Mouse (Mus musculus): Measurements from ENCODE around the gene Gmds.

The Gmds gene

DNA sequence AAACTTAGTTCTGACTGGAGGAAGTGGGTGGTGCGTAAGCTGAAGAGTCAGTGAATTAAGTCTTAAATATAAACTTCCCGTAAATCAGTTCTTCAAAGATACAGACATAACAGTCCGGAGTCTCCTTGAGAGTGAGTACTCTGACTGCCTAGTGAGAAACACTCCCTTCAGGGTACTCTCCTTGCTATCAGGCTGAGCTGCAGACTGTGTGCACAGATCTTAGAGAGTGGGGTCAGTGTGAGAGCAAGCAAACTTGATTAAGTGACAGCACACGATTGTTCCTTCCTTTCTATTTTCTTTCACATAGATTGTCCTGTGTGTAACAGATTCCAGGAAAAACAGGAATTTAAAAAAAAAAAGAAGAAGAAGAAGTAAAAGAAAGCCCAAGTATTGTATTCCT is 382.4 kb downstream of the Gmds start:
- DNase-seq (ENCODE audit: low spot score): no peak

DNA sequence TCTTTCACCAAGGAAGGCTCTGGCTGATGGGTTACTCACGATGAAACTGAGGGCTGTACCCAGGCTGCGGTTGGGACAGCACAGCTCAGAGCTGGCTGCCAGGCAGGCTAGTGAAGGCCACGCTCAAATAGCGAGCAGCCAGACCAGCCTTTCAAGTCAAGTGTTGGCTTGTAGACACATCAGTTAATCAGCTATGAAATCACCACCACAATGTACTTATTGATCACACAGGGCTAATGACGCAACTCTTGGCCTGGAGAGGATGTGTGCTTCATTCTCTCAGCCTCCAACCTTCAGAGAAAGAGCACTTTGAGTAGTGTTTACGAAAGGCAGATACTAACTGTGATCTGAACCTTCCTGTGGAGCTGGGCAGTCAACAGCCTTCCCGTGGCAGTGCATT is 383.4 kb downstream of the Gmds start:
- no peak for DNase-seq (ENCODE audit: low spot score)

DNA sequence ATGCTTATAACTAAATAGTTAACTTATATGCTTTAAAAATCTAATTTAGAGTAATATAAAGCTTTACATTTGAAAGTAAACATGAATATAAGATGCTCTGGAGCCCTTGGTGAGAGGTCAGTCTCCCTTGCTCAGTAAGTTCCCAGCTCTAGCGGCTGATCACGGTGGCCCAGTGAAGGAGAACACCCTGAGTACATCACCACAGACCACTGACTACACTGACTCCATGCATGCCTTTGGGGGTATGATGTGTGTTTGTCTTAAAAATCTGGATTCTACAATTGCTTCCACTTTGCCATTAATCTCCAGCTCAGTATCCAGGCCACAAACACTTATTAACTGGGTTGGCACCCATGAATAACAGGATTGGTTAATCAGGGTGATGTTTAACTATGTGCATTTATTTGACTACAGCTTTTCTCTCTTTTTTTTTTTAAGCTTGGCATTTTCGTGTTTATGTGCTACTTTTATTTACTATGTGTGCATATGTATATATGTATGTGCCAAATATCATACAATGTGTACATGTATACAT is 393.8 kb downstream of the Gmds start:
- DNase-seq (ENCODE audit: low spot score): no peak

- DNase-seq (ENCODE audit: low spot score): peak; percentile 58
Observed at GRCm38 (mm10) chr13:31943482-31944275, 394.9 kb downstream of the Gmds start.

- no peak for DNase-seq (ENCODE audit: low spot score)
Observed at GRCm38 (mm10) chr13:31929299-31929698, 409.2 kb downstream of the Gmds start.

DNA sequence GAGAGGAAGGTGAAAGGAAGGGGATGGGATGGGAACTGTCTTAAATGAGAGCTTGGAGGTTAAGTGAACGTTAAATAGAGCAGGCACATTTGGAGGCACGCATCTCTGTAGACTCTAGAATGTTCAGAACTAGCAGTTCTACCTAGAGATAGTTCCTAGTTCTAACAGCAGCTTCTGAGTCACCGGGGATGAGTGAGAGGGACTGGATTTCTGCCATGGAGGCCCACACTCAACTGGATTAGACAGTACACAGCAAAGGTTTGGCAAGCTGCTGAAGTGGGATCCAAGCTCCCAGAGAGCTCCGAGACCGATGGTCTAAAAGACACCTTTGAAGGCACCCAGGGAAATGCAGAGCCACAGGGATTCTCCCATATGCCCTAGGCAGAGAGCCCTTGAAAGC is 411.9 kb downstream of the Gmds start:
- DNase-seq (ENCODE audit: low spot score): no peak

- DNase-seq (ENCODE audit: low spot score): no peak
Observed at GRCm38 (mm10) chr13:31924506-31924905, 414.0 kb downstream of the Gmds start.

GRCm38 (mm10) chr13:31919716-31920115 is 418.8 kb downstream of the Gmds start:
- no peak for DNase-seq (ENCODE audit: low spot score)

DNA sequence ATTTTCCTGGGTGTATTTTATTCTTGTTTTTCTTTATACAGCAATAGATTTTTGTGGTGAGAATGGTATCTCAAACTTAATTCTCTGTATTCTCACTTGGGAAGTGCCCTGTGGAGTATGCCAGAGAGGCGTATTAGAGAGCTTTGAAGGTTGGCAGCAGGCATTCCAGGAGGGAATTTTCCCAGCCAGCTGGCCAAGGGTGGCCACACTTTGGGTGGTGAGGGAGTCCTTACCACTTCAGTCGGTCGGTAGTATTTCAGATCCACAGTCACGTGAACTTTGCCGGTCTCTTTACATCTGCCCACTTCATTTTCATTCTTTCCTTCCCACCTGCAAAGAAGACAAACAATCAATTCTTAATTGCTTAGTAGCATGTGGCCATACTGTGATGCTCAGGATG is 421.2 kb downstream of the Gmds start:
- DNase-seq (ENCODE audit: low spot score): no peak

DNA sequence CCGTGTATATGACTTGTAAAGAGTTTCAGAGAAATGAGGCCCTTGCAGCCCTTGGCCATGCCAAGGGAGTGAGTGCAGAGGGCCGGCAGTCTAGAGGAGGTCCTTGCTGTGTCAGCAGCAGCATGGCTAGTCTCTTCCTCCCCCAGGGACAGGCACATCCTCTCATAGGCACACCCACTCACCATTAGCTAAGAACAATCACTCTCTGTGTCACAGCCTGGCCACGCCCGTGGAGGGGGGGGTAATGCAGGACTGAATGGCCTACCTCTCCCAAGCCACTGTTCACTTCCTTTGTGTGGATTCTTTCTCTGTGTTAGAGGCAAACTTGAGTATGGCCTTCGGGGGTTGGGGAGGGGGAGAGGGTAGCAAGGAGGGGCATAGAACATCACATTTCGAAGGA is 422.8 kb downstream of the Gmds start:
- DNase-seq (ENCODE audit: low spot score): no peak

DNA sequence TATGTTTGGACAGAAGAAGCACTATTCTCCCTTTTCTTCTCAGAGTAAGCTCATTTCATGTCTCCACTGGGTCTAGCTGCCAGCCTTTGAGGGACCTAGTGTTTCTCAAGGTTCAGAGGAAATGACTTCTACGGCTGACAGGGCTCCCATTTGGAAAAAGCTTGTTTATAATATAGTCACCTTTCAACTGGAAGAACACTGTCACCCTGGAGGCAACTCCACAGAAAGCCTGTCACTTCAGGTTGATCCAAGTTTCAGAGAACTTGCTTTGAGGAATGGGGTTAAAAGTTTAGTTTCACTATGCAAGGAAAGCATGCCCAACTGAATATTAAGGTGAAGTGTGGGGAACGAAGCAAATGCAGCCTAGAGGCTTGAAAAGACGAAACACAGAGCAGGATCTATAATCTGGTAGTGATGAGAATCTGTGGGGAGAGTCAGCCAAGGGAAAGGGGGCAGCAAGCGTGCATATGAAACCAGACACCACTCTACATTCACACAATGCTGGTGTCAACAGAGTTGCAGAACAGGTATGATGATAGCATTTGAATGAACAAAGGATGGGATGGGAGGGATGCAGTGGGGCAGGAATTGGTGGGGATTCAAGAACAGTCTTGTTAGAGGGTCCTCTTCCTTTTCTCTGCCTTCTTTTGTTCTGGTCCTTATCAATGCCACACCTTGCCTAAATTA is 423.5 kb downstream of the Gmds start:
- no peak for DNase-seq (ENCODE audit: low spot score)

DNA sequence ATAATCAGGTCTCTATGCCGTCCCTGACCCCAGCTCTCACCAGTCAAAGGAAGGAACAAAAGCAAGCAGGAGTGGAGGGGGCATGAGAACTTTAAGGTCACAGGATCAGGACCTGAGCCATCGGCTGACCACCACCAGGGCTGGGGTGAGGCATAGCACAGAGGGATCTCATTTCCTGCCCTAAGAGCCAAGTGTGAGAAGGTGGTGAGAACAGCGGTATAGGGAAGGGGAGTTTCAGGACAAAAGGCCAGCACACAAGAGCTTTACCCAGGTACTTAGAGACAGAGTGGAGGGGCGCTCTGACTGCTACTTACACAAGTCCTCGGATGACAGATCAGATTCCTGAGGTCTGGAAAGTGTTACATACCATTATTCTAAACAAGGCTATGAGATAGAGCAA is 426.6 kb downstream of the Gmds start:
- peak; percentile 79 for DNase-seq (ENCODE audit: low spot score)

DNA sequence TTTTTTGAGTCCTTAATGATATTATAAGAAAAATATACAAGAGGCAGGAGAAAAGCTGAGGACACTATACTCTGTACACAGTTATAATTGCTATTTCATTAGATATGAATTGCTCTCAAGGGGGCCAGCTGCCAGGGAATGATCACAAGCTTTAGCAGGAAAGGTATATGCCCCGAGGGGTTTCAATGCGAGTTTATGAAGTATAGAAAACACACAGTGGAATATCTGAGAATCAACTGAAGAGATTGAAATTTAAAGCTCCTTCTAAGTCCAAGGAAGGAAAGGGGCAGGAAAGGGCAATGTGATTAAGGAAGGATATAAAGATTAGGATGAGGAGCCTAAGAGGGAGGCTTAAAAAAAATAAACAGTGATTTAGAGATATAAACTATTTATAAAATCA is 427.2 kb downstream of the Gmds start:
- no peak for DNase-seq (ENCODE audit: low spot score)

GRCm38 (mm10) chr13:31909031-31909430 is 429.5 kb downstream of the Gmds start:
- no peak for DNase-seq (ENCODE audit: low spot score)

DNA sequence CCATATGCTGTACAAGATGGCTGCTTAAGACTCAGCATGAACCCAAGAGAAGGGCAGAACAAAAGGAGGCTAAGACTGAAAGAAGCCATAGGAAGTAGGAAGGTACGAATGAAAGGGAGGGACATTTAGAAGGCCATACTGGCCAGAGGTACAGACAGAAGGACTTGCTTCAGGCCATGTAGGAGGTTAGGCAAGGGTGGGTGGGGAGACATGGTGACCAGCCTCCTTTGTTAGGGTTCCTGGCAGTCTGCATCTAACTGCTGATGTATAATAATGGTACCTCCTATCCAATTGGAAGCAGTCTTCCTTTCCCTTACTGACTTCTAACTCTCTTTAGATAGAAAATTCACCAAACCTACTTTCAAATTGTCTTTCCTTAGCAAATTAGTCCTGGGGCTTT is 432.0 kb downstream of the Gmds start:
- no peak for DNase-seq (ENCODE audit: low spot score)

DNA sequence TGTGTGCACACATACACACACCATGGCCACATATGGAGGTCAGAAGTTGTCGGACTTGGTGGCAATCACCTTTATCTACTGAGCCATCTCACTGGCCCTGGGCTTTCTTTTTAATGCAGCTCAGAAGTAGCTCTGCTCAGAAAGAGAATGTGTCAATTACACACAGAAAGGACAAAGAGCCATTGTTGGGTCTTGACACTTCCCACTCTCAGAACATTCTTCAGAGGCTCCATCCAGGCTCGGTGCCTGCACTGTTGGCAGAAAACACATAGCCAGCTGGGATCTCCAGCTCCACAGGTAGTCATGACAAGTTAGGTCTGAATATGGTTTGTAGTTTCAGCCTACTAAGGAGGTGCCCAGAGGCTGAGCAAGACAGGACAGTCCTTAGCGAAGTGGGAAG is 438.3 kb downstream of the Gmds start:
- no peak for DNase-seq (ENCODE audit: low spot score)

DNA sequence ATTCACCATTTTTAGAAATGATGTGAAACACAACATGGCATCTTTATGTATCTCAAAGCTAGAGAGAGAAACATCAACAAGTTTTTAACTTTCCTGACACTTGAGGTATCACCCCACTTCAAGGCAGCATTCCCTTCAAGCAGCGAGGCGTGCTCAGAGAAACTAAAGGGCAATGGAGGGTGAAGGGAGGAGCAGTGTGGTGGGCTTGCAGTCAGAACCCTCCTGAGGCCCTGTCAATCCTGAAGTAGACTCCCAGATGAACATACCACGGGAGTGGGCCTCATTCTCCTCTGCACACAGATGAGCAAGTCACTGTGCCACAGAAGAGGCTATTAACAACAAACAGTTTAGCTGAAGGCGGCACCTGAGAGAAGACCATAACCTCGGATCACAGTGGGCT is 439.1 kb downstream of the Gmds start:
- no peak for DNase-seq (ENCODE audit: low spot score)

- no peak for DNase-seq (ENCODE audit: low spot score)
Observed at GRCm38 (mm10) chr13:31897493-31897892, 441.0 kb downstream of the Gmds start.

DNA sequence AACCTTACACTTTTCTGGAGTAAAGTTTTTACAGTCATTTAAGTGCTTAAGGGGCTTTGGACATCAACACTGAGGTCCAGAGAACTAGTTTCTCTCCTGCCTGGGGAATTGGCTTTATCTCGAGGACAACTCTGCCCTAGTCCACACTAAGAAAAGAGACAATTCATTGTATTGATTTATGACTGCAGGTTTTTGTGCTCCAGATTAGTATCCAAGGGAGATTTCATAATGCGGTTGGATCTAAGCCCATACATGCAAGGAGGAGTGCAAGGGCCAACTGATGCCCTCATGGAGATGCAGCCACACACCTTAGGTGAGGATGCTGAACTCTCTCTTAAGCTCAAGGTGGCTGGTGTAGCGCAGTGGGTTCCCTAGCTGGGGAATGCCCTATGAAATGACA is 444.0 kb downstream of the Gmds start:
- DNase-seq (ENCODE audit: low spot score): no peak

DNA sequence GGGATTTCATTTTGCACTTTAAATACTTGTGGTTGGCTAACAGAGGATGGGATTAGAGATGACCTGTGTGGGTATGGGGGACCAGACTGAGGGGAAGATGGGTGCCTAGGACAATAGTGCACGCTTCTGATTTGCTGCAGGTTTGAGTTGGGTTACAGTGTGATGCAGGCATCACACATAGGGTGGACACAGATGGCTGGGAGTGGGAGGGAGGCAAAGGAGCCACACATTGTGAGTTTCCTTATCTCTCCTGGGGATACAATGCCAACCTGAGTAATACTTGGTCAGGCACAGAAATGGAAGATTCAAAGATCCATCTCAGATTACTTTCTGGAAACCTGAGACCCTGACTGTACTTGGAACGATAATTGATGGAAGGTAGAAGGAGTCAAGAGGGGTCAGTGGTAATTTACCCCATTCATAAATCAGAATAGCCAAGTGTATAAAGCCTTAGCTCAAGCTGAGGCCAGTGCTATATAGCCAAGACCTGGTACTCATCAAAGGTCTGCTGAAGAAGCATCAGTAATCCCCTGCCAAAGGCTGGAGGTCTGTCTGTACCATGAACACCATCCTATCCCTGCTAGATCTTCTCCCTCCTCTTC is 445.5 kb downstream of the Gmds start:
- DNase-seq (ENCODE audit: low spot score): peak; percentile 55

DNA sequence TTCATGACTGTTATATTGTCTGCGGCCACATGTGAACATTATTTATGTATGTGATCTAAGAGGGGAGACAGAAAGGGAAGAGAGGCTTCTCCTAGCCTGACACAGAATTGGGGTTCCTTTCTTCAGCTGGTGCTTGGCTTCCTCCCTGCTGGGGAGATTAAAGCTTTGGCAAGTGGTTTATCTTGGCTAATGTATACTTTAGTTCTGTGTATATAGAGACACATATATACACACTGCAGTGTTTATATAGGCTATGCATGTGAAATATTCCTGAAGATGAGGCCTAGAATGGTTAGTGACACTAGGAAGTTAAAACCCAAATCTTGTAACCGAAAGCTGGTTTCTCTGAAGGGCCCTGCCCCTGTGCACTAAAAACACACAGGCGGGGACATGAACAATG is 450.0 kb downstream of the Gmds start:
- no peak for DNase-seq (ENCODE audit: low spot score)

GRCm38 (mm10) chr13:31885769-31886168 is 452.8 kb downstream of the Gmds start:
- DNase-seq (ENCODE audit: low spot score): no peak

- no peak for DNase-seq (ENCODE audit: low spot score)
Observed at GRCm38 (mm10) chr13:31878805-31879477, 459.6 kb downstream of the Gmds start.
